Mouse (Mus musculus): ENCODE data around the gene Slc29a4. TPM values are rescaled to one million over a fixed set of nuclear protein-coding genes. Genes with fewer than 3 reads are reported as not detected.

Gene Slc29a4
- polyA plus RNA-seq, 2 experiments: 0.04 TPM

DNA sequence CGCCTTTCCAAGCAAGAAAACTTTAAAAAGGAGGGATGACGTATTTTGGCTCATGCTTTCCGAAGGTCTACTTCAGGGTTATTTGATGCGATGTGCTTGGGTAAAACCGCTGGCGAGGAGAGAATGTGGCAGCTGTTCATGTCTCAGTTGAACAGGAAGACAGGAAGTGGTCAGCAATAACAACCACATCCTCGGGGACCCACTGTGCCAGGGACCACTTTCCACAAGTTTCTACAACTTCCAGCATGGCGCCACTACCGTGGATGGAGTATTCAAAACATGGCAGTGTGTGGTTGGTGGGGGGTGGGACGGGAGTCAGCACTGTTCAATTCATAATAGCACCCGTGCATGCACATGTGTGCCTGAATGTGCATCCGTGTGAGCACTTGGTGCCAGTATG is 38.0 kb downstream of the Slc29a4 start:
- no peaks in the 10 kb centered on the region for H3K36me3 ChIP-seq (replicated peaks; ENCODE audit: control insufficient read depth, insufficient read depth, low read depth)
- H3K4me3 ChIP-seq (ENCODE audit: insufficient read depth in 1 of 2, low read depth in 2 of 2, low read length in 2 of 2): no peak overlapping the region
- whole genome bisulfite sequencing (ENCODE audit: insufficient replicate concordance): 57% methylated on average over 12 of the region's 12 CpGs
- DNase-seq (ENCODE audit: low read depth in 3 of 3, low spot score in 3 of 3) (no peak), ATAC-seq (ENCODE audit: insufficient read depth) (no peak)
- H3K27me3 ChIP-seq (ENCODE audit: control insufficient read depth, insufficient read depth, low read length): no peaks in the 10 kb centered on the region
- H3K4me2 ChIP-seq (ENCODE audit: low read depth): no peak overlapping the region
- TF ChIP-seq EP300 (IDR thresholded peaks at IDR 0.05; ENCODE audit: low read depth) (no peak), CTCF (IDR thresholded peaks at IDR 0.05; ENCODE audit: low read depth) (no peak)
- no peak overlapping the region for H3K9ac ChIP-seq (replicated peaks)
- H3K4me1 ChIP-seq (replicated peaks; ENCODE audit: control insufficient read depth in 2 of 2, insufficient read depth in 2 of 2, low read length in 1 of 2): no peaks in the 10 kb centered on the region
- no peak overlapping the region for H3K27ac ChIP-seq
- no peaks in the 10 kb centered on the region for H3K9me3 ChIP-seq (ENCODE audit: control insufficient read depth, low read length)

DNA sequence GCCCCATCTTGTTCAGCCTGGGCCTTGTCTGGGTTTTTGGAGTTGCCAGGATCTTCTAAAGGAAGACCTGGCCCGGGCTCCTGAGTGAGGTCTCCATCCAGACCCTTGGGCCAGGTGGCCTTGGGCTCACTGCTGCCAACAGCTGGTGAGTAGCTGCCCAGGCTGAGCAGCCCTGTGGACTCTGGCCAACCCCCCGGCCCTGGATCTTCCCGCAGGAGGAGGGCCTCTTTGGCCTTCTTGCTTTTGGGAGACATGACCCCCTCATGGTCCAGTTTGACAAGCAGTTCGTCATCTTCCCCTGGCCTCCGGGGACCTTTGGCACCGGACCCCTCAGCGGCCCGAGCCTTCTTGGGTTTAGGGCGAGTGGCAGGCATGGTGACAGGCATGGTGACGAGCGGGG is 39.6 kb downstream of the Slc29a4 start:
- WGBS (ENCODE audit: insufficient replicate concordance): 85% methylated on average over 11 of the region's 11 CpGs
- no peaks in the 10 kb centered on the region; the same call in 1 of the 2 replicates for H3K36me3 ChIP-seq (replicated peaks; ENCODE audit: control insufficient read depth, insufficient read depth, low read depth)

DNA sequence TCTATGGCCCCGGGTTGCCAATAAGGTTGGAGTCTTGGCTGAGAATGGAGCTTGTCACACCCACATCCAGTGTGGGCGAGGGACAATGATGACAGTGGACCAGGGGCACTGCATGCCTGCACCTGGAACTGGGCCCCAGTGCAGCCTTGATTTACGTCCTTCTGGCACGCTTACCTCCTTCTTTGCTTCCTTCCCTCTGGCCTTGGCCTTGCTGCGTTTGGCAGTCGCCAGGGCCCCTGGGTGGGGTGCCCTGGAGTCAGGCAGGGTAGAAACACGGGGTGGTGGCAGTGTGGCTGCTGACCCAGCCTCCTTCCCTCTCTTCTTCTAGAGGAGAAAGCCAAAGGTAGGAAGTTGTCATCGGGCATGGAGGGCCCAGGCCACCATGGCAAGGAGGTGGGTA is 47.6 kb downstream of the Slc29a4 start:
- no peaks in the 10 kb centered on the region for H3K4me1 ChIP-seq (replicated peaks; ENCODE audit: control insufficient read depth in 2 of 2, insufficient read depth in 2 of 2, low read length in 1 of 2)
- H3K4me2 ChIP-seq (ENCODE audit: low read depth): no peak overlapping the region
- WGBS (ENCODE audit: insufficient replicate concordance): 69% methylated on average over 8 of the region's 8 CpGs
- no peak overlapping the region for H3K27ac ChIP-seq
- no peaks in the 10 kb centered on the region; the same call in none of the 2 replicates for H3K36me3 ChIP-seq (replicated peaks; ENCODE audit: control insufficient read depth, insufficient read depth, low read depth)
- no peak overlapping the region for H3K9ac ChIP-seq (replicated peaks)
- no peak overlapping the region for H3K4me3 ChIP-seq (ENCODE audit: insufficient read depth in 1 of 2, low read depth in 2 of 2, low read length in 2 of 2)
- TF ChIP-seq EP300 (IDR thresholded peaks at IDR 0.05; ENCODE audit: low read depth) (no peak), CTCF (IDR thresholded peaks at IDR 0.05; ENCODE audit: low read depth) (no peak)
- H3K27me3 ChIP-seq (ENCODE audit: control insufficient read depth, insufficient read depth, low read length): no peaks in the 10 kb centered on the region
- ATAC-seq (ENCODE audit: insufficient read depth): no peak
- H3K9me3 ChIP-seq (ENCODE audit: control insufficient read depth, low read length): no peaks in the 10 kb centered on the region
- no peak for DNase-seq (ENCODE audit: low read depth in 3 of 3, low spot score in 3 of 3)

More for the DNA sequence above, 39.6 kb downstream of the Slc29a4 start:
- Histone ChIP-seq H3K27me3 (ENCODE audit: control insufficient read depth, insufficient read depth, low read length) (no peaks in the 10 kb centered on the region), H3K4me3 (ENCODE audit: insufficient read depth in 1 of 2, low read depth in 2 of 2, low read length in 2 of 2) (no peak overlapping the region), H3K9me3 (ENCODE audit: control insufficient read depth, low read length) (no peaks in the 10 kb centered on the region), H3K9ac (replicated peaks) (no peak overlapping the region), H3K4me1 (replicated peaks; ENCODE audit: control insufficient read depth in 2 of 2, insufficient read depth in 2 of 2, low read length in 1 of 2) (no peaks in the 10 kb centered on the region), H3K4me2 (ENCODE audit: low read depth) (no peak overlapping the region), H3K27ac (no peak overlapping the region)
- TF ChIP-seq CTCF (IDR thresholded peaks at IDR 0.05; ENCODE audit: low read depth) (no peak), EP300 (IDR thresholded peaks at IDR 0.05; ENCODE audit: low read depth) (no peak)
- DNase-seq (ENCODE audit: low read depth in 3 of 3, low spot score in 3 of 3) (no peak), ATAC-seq (ENCODE audit: insufficient read depth) (no peak)

DNA sequence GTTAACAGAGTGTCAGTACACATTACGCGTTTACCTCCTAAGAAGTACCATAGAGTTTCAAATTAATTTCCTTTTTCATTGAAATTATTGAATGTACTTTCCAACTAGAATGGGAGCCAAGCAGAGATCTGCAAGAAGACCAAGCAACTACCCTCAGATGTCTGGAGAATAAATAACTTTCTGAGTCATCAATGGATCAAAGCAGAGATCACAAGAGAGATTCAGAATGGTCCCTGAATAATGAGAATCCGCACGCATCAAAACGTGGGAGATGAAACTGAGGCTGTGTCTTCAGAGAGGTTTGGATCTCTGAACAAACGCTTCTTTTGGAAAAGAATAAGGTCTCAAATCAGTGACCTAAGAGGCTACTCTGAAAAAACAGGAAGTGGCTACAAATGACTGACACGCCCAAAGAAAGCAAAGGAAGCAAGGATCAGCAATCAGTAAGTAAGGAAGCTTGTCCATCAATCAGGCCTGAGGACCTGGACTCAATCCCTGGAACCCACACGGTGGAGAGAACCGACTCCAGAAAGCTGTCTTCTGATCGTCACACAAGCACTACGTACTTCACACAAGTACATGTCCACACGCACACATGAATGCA is 54.8 kb downstream of the Slc29a4 start:
- H3K4me3 ChIP-seq (ENCODE audit: insufficient read depth in 1 of 2, low read depth in 2 of 2, low read length in 2 of 2): no peak overlapping the region
- TF ChIP-seq EP300 (IDR thresholded peaks at IDR 0.05; ENCODE audit: low read depth) (no peak), CTCF (IDR thresholded peaks at IDR 0.05; ENCODE audit: low read depth) (no peak)
- H3K9me3 ChIP-seq (ENCODE audit: control insufficient read depth, low read length): no peaks in the 10 kb centered on the region
- no peak overlapping the region for H3K9ac ChIP-seq (replicated peaks)
- DNase-seq (ENCODE audit: low read depth in 3 of 3, low spot score in 3 of 3) (no peak), ATAC-seq (ENCODE audit: insufficient read depth) (no peak)
- no peak overlapping the region for H3K4me2 ChIP-seq (ENCODE audit: low read depth)
- no peaks in the 10 kb centered on the region for H3K27me3 ChIP-seq (ENCODE audit: control insufficient read depth, insufficient read depth, low read length)
- 55% methylated on average over 12 of the region's 12 CpGs for WGBS (ENCODE audit: insufficient replicate concordance)
- H3K27ac ChIP-seq: no peak overlapping the region
- H3K36me3 ChIP-seq (replicated peaks; ENCODE audit: control insufficient read depth, insufficient read depth, low read depth): no peaks in the 10 kb centered on the region; the same call in 1 of the 2 replicates
- no peaks in the 10 kb centered on the region for H3K4me1 ChIP-seq (replicated peaks; ENCODE audit: control insufficient read depth in 2 of 2, insufficient read depth in 2 of 2, low read length in 1 of 2)

DNA sequence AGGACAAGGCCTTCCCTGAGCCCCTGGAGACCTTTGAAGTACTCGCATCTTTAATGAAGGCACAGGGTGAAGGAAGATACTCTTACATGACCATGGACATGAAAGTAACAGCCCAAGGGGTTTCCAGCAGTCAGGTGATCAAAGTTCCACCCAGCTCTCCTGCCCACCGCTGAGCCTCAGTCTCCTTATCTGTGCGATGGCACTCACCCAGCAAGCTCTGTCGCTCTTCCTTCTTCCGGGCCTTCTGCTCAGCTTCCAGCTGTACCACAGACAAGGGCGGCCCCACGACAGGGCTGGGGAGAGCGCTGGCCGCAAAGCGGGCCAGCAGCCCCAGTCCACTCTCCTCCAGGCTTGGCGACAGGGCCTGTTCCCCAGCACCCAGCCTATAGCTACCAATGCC is 57.9 kb downstream of the Slc29a4 start:
- no peak overlapping the region for H3K4me3 ChIP-seq (ENCODE audit: insufficient read depth in 1 of 2, low read depth in 2 of 2, low read length in 2 of 2)
- H3K9ac ChIP-seq (replicated peaks): no peak overlapping the region
- H3K27me3 ChIP-seq (ENCODE audit: control insufficient read depth, insufficient read depth, low read length): no peaks in the 10 kb centered on the region
- H3K4me2 ChIP-seq (ENCODE audit: low read depth): no peak overlapping the region
- WGBS (ENCODE audit: insufficient replicate concordance): 38% methylated on average over 11 of the region's 11 CpGs
- no peaks in the 10 kb centered on the region for H3K36me3 ChIP-seq (replicated peaks; ENCODE audit: control insufficient read depth, insufficient read depth, low read depth)
- no peak overlapping the region for H3K27ac ChIP-seq
- H3K4me1 ChIP-seq (replicated peaks; ENCODE audit: control insufficient read depth in 2 of 2, insufficient read depth in 2 of 2, low read length in 1 of 2): no peaks in the 10 kb centered on the region
- ATAC-seq (ENCODE audit: insufficient read depth): no peak
- TF ChIP-seq CTCF (IDR thresholded peaks at IDR 0.05; ENCODE audit: low read depth) (no peak), EP300 (IDR thresholded peaks at IDR 0.05; ENCODE audit: low read depth) (no peak)
- DNase-seq (ENCODE audit: low read depth in 3 of 3, low spot score in 3 of 3): no peak
- no peaks in the 10 kb centered on the region for H3K9me3 ChIP-seq (ENCODE audit: control insufficient read depth, low read length)
